Mouse (Mus musculus): Measurements from ENCODE around the gene Twist2. TPM values are rescaled to one million over a fixed set of nuclear protein-coding genes. Genes with fewer than 3 reads are reported as not detected.

Twist2 gene
- 1 to 10 TPM; 1.1 to 1.8 TPM for total RNA-seq (2021)
- long read RNA-seq, experiment 1, partial matches to known transcripts, result 0 of 2 reads
- long read RNA-seq, experiment 1, other reads (novel, unspliced or antisense), result 0 of 2 reads
- long read RNA-seq, experiment 2, partial matches to known transcripts, result 0 of 2 reads
- long read RNA-seq, experiment 2, other reads (novel, unspliced or antisense), result 0 of 2 reads

DNA sequence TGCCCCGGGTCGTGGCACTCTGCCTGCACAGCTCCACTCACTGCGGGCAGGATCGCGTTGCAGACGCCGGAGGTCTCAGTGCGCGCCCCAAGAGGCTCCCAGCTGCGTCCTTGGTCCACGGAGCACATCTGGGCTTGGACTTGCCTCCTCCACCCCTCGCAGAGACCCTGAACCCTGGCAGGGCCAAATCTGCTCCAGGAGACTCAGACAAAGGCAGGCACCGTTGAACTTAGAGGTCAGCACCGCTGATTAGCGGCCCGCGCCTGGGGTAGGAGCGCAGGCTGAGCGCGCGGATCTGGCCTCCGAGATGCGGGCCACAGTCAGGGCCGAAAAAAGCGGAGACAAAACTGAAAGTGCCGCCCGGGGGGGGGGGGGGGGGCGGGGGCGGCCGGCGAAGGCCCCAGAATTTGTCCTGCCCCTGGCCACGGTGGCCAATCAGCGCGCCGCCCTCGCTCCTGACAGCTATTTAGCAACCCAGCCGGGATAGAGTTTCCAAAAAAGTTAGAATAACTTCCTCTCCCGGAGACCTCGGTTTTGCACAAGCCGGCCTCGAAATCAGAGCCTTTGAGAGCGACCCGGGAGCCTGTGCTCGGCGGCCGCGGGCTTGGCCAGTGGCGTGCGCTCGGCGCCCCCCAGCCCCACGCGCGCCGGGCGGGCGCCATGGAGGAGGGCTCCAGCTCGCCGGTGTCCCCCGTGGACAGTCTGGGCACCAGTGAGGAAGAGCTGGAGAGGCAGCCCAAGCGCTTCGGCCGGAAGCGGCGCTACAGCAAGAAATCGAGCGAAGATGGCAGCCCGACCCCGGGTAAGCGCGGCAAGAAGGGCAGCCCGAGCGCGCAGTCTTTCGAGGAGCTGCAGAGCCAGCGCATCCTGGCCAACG, at the start of gene Twist2:
Twist2 (plus strand) TSS at position 495 of the 877 bp plus-strand sequence.
- peak; percentile 37 to 56 for DNase-seq (ENCODE audit: low spot score in 2 of 2)

DNA sequence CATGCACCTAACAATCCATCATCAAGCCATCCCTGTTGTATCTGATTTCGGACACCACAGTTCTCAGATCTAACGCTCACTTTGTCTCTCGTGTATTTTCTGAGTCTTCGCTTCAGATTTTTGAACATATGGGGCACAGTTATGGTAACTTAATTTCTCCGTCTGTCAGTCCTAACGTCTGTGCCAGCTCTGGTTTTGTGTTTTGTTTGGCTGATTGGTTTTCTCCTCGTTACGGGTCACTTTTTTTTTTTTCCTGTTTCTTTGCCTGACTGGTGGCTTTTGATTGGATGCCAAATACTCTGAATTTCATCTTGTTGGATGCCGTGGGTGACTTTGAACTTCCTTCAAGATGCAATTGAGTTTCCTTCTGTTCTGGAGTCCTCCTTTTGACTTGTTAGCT, 48.3 kb upstream of the Twist2 start:
- no peak for DNase-seq (ENCODE audit: low spot score in 2 of 2)

DNA sequence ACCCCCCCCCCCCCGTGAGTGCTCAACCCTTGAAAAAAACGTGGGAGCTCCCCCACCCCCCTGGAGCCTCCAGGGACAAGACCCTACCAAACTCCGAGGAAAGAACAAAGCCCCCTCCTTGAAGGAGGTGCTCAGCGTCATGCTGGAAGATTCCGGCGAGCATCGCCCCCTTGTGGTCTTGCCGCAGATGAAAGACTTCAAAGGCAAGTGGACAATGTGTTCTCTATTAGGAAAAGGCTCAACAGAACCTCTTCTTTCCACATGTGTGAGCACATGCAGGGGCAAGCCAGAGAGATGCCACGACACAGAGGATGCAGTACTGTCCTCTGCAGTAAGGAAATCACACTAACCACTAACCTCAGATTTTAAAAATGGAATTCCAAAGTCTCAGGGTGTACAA, 46.2 kb upstream of the Twist2 start:
- DNase-seq (ENCODE audit: low spot score in 2 of 2), result peak; percentile 68 to 78

DNA sequence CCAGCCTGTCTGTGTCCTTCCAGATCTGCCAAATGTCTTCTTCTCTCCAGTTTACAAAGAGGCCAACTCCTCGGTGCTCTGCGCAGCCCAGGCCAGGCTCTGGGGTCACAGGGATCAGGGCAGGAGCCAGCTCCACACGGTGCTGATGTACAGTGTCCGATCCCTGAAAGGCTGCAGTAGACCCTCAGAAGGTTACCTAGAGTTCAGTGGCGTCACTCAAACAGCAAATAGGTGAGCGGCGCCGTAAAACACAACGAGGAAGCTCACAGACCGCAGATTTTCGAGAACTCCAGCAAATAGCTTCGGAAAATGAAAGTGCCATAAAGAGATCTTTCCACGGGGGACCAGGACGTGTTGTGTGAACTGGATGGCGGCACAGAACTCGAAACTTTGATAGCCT, 44.0 kb upstream of the Twist2 start:
- DNase-seq (ENCODE audit: low spot score in 2 of 2), result no peak

DNA sequence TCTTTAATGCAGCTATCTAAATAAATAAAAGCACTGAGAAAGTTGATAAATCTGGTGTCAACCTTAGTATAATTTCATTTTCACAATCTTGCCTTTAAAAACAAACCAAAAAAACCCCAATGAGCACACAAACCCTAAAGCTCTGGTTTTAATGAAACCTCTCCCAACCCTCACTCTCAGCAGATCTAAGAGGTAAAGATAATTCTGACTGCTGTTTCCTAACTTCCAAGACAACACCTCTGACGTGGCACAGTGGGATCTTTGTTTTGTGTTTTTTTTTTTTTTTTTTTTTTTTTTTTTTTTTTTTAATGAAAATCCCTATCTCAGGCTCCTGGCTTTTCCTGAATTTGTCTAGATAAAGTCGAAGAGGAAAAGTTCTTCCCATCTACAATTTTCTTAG, 43.1 kb upstream of the Twist2 start:
- DNase-seq (ENCODE audit: low spot score in 2 of 2), result no peak

DNA sequence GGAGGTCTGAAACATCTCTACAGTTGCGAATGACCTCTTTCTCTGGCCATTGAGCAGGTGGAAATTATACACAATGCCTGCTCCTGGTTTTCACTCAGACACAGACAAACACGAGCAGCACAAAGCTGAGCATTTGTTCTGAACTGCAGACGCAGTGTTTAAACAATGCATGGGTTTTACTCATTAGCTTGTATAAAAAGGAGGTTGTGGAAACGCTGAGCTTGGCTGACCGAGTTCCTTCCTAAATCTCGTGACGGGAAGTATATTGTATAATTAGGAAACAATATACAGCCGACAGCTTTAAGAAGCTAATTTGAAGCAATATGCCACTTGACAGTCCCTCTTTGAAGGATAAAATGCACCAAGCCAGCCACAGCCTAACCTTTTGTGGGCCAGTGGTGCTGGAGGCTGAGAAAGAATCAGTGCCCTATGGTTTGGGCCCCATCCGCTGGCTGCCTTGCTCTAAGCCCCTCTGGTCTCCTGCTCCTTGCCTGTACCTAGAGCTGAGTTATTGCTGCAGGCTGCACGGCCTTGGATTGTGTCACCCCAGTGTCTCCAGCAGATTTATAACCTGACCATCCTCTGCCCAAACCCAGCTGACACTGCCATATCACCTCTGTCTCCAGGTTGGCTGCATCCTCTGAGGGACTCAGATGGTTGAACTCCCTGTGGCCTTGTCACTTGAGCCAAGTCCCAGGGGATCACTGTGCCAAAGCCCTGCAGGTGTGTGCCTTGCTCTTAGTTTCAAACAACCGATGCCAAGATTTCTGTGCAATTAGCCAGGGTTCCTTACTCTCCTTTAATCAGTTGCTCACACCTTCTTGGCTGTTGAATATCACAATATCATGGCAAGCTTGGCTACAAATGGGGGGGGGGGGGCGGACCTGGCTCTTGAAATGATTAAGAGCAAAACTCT, 42.4 kb upstream of the Twist2 start:
- DNase-seq (ENCODE audit: low spot score in 2 of 2), result no peak

DNA sequence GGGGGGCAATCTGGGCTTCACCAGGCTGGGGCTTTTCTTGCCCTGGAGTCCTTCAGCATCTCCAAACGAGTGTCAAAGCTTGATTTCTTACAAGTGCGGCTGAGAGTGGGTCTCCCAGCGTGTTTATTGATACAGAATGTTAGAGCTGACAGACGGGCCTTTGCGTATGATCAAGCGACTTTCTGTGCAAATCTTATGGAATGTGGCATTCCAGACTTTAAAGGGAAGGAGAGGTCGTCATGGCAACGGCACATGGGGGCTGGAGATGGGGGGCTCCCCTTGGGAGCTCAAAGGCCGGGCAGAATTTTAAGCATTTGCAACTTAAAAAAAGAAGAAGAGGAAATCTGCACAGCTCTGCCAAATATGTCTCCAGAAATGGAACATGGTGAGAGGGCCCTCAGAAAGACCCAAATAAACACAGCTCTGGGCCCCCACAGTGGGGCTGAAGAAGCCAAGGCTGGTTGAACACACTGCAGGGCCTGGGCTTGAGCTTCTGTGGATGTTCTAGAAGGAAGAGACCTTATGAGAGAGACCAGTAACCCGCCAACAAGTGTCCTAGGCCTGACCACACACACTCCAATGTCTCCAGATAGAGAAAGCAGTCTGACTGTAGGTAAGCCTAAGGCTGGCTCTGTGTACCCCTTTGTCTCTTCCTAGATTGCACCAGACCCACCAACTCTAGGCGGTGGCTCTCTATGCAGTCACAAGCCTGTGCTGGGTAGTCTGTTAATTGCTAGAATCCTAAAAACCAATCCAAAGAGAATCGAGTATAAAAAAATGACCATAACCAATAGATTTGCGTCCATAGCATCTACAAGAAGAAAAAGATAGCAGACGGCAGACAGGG, 40.9 kb upstream of the Twist2 start:
- no peak for DNase-seq (ENCODE audit: low spot score in 2 of 2)

DNA sequence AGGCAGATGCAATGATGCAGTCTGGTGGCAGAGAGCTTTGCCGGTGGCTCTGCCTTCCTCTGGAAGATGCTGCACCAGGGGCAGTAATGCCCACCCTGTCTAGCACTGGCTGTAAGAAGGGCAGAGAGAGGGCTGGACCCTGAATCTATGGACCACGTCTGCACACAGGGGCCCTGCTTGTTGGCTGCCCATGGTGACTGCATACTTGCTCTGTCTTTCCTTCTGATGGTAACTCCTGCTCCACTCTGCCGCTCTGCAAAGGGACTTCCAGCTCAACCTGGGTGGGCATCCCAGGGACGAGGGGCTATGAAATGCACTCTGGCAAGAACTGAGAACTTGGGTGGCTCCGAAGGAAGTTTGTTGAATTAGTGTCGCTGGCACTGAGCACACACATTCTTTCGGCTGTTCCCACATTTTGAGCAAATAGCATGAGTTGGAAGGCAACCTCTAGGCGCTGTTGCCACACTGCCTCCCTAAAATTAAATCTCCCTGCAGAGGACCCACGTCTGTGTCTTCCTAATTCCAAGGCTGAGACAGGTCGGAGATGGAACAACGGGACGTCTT, 38.7 kb upstream of the Twist2 start:
- DNase-seq (ENCODE audit: low spot score in 2 of 2), result no peak

DNA sequence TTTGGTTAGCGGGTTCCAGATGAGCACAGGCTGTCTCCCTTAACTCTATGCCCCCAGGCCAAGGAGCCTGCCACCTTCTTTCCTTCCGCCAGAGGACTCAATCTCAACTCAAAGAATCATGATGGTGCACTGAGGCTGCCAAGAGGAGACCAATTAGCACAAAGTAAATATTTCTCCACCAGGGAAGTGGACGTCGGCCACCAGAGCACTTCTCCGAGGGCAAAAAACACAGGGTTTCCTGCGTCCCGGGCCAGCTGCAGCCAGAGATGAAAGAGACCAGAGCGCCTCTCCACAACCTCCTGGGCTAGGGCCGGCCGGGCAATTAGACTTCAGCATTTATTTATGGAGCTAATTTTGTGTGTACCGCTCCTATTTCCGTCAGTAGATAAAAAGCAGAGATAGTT, 31.0 kb upstream of the Twist2 start:
- no peak for DNase-seq (ENCODE audit: low spot score in 2 of 2)

DNA sequence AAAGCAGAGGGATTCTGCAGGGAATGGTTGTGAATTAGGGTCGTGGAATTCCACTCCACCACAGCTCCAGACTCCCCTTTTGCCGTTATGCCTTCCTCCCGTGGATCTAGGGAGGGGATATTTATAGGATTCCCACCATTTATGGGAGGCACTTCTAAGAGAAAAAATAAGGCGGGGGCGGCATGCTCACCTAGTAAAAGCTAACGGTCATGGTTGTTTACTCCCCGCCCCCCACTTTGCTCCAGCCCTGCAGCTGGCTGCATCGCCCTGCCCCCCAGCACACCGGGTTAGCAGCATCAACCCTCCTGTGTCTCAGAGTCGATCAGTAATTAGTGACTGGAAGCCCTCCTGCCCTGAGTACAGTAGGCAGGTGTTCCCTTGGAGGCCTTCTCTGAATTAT, 30.6 kb upstream of the Twist2 start:
- DNase-seq (ENCODE audit: low spot score in 2 of 2), result no peak

DNA sequence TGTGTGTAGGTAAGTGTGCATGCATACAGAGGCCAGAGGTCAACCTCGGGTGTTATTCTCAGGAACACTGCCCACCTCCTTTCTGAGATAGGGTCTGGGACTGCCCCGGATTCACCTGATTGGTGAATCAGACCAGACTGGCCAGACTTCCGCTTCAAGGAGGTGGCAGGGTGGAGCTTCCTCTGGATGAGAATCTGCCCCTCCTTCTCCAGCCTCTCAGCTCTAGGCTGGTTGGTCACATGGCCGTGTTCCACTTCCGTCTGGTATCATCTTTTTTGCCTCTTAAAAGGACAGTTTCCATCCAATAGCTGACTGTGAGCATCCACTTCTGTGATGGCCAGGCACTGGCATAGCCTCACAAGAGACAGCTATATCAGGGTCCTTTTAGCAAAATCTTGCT, 24.3 kb upstream of the Twist2 start:
- DNase-seq (ENCODE audit: low spot score in 2 of 2), result no peak

DNA sequence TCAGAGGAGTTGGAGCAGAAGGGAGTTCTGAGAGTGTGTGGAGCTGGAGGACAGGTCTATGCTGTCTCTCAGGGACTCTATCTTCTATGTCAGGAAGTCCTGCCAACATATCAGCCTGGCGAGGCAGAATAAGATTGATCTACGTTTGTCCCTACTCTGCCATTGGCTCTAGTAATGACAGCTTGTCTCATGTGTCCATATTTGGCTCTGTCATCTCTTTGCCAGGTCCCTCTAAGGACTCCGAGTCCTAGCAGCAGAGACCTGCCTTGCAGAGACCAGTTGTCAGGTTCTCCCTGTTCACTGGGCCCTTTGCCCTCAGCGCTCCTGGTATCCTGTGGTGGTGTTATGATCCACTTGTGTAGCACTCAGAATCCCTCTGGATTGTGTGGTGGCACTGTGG, 21.4 kb upstream of the Twist2 start:
- DNase-seq (ENCODE audit: low spot score in 2 of 2), result no peak

DNA sequence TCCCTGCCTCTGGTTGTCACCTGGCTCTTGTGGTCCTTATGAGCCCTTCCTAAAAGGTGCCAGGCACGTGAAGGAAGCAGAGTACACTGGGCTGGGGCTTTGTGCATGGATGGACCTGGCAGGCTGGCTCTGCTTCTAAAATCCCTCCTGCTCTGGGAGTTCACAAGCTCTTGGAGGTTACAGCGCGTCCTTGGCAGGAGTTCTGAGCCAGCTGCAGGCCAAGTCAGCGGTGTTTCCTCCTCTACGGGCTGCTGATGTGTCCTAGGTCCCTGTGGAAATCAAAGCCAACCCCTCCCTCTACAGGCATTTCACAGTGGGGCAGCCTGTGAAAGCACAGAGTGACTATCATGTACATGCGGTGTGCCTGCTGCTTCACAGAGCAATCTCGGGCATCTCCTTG, 20.1 kb upstream of the Twist2 start:
- no peak for DNase-seq (ENCODE audit: low spot score in 2 of 2)

DNA sequence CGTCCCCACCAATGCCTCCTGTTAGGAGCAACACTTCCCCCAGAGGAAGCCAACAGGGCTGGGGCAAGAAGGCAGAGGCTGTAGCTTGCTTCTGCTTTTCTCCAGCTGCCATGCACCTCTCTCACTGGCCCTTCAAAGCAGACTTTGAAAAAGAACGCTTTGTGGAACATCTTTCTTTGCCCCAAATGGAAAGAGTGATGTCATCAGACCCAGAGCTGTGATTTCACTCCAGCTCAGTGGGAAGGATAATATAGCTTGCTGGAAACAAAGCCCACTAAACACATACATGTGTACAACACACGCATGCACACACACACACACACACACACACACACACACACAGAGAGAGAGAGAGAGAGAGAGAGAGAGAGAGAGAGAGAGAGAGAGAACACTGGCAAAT, 17.1 kb upstream of the Twist2 start:
- DNase-seq (ENCODE audit: low spot score in 2 of 2), result no peak

DNA sequence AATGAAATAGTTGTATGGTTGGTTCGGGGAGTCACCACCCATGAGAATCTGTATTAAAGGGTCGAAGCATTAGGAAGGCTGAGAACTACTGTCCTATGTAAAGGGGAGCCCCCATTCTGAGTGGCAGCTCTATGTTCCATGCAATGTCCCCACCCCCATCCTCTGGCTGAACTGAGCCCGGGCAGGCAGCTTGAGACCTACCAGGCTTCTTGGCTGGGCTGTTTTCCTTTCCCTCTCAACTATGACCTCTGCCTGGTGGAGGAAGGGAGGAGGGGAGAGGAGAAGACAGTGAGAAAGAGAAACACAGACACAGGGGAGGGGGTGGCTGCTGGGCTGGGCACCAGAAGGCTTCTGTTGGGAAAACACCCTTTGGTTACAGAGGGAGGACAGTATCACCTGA, 1.9 kb upstream of the Twist2 start:
- no peak for DNase-seq (ENCODE audit: low spot score in 2 of 2)

DNA sequence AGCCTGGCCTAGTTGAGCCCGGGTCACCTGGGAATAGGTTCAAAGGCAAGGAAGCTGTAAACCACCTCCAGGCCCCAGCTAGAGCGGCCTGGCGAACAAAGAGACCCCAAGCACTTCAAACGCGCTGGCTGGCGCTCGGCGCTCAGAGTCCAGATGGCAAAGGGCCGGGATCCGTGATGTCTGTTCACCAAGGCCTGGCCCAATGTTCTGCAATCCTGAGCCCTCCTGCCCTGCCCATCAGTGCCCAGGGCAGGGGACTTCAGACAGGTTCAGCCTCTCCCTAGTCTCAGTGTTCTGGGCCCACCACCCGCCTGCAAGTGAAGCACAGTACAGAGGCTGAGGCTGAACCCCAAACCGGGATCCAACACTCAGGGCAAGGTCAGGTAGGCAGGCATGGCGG, 913 bp upstream of the Twist2 start:
- no peak for DNase-seq (ENCODE audit: low spot score in 2 of 2)

DNA sequence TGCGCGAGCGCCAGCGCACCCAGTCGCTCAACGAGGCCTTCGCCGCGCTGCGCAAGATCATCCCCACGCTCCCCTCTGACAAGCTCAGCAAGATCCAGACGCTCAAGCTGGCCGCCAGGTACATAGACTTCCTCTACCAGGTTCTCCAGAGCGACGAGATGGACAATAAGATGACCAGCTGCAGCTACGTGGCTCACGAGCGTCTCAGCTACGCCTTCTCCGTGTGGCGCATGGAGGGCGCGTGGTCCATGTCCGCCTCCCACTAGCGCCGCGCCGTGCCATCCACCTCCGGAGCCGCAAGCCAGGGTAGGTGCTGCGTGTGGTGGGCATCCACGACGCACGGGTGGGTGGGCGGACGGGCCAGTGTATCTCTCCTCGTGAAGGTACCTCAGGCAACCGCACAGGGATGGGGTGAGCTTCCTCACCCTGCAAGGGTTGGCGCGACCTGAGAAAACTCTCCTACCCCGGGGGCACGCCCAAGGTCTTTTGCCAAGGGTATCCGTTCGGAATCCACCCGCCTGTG, 644 bp downstream of the Twist2 start:
- no peak for DNase-seq (ENCODE audit: low spot score in 2 of 2)

DNA sequence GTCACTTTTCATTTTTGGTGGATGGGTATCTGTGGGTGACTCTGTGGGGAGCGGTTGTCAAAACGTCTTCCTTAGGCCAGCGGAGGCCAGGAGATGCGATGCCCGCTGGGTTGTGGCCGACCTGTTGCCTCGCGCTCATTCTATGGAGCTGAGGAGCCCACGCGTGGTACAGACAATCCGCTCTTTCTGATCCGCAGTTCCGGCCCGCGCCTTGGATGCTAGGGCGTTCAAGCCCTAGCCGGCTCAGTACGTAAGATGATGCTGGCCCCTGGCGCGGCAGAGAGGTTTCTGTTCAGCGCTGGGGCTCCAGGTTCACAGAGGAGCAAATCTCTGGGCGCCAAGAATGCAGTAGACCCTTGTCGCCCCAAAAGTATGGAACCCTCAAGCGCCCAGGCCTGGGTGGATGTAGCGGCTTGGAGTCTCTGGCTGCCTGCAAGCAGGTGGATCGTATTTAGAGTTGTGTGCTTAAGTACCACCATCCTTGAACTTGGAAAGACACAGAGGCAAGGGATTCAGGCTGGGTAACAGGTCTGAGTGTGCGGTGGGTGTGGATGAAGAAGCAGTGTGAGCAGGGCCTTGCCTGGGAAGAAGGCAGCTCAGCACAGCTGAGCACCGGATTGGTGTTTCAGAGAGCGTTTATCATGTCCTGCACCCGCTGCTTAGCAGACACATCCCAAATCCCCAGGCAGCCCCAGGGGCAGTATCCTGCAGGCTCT, 1.3 kb downstream of the Twist2 start:
- no peak for DNase-seq (ENCODE audit: low spot score in 2 of 2)

DNA sequence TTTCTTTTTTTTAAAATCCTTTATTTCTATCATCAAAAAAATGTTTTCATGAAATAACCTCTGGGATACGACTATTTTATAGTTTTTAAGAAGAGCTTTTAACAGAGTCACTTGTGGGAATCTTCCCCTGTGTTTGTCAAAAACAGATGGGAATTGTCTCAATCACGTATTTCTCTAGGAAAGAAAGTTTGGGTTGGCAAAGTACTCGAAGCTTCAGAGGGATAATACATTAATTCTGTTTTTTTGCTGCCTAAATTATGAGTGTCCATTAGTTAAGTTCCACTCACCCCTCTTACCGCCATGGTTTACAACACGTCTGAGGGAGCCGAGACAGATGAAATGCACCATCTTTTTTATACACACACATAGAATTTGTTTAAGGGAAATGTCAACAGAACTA, 2.2 kb downstream of the Twist2 start:
- no peak for DNase-seq (ENCODE audit: low spot score in 2 of 2)

DNA sequence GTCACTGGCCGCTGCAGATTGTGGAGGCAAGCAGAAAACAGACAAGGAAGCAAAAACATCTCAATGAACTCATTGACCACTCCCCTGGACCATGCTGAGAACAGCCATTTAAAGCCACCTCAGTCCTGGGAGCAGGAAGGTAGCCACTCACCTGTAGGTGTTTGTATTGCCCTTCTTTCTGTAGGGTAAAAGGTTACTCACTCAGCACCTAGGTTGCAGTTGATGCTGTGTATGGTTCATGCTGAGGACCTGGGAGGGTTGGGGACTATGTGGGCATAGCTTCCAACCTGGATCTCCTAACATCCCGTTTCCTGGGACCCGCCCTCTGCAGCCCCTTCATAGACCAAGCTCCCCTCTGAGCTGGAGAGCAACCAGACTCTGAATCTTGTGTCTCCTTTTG, 14.8 kb downstream of the Twist2 start:
- DNase-seq (ENCODE audit: low spot score in 2 of 2), result no peak

Measured in left cerebral cortex, adult 18-20 months (tissue).